Mouse (Mus musculus) erythroblast, embryonic 14.5 days (primary cell): ENCODE data around the gene Hipk2.

Source experiments
- GATA1 ChIP-seq: IDR thresholded peaks from 2 replicates; pipeline ENCODE4 v1.6.1; 2012; ENCODE audit warnings: low read length, inconsistent platforms, mixed read lengths
- TAL1 ChIP-seq: IDR thresholded peaks from 3 replicates; pipeline ENCODE4 v1.6.1; 2012; ENCODE audit warnings: low read length, inconsistent platforms, mixed read lengths

DNA sequence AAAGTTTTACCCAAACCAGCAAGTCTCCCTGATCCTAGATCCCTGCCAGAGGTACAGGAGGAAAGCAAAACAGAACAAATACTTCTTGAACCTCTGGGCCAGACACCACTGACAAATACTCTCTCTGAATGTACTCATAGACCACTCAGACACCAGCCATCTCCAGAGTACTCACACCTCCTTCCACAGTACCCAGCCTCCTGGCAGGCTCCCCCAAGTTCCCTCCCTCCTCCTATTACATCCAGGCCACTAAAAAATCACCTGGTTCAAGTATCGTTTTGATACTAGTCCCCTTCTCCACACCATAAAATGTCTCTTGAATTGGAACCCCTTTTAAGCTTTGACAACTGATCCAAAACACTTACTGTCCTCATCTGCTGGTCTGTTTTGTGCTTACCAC is 8.7 kb downstream of the Hipk2 start:
- no peak for TF ChIP-seq TAL1
- no peak for TF ChIP-seq GATA1
